Mouse (Mus musculus): ENCODE data around the gene Mamdc2. TPM values are rescaled to one million over a fixed set of nuclear protein-coding genes. Genes with fewer than 3 reads are reported as not detected.

The Mamdc2 gene
- total RNA-seq, 2 experiments from 2014 or later = 0.89 to 1.1 TPM

DNA sequence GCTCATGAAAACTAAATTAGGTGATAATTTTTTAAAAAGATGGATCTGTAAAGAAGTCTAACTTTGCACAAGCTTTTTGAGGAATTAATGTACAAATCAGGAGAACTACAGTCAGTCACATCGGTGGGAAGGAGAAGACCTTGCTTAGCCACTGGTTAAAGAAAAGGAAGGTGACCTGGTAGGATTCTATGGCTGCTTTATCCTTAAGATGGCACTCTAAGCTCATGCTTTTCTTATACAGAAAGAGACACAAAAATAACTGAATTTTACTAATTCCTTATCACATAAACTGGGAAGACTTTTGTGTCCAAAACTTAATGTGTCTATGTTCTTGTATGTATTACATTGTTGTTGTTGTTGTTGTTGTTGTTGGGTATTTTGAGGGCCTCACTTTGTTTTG lies 149.3 kb downstream of the Mamdc2 start:
- no peak for DNase-seq (ENCODE audit: extremely low spot score in 1 of 2, low spot score in 1 of 2)

DNA sequence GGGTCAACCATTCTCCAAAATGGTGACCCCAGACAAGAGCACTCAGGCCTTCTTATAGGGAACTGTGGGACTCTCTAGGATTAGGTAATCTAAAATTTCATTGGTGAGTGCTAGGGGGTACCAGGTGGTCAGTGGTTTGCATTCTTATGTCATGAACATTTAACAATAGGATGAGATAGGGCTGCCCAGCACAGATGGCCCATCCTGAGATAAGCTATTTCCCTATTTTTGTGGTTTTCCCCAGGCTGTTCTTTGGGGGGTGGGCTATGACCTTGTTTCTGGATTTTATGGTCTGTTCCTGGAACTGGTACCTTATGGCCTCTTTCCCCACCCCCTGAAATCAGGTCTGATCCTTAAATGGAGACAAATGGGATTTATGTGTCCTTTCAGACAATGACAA lies 151.1 kb downstream of the Mamdc2 start:
- no peak for DNase-seq (ENCODE audit: extremely low spot score in 1 of 2, low spot score in 1 of 2)

DNA sequence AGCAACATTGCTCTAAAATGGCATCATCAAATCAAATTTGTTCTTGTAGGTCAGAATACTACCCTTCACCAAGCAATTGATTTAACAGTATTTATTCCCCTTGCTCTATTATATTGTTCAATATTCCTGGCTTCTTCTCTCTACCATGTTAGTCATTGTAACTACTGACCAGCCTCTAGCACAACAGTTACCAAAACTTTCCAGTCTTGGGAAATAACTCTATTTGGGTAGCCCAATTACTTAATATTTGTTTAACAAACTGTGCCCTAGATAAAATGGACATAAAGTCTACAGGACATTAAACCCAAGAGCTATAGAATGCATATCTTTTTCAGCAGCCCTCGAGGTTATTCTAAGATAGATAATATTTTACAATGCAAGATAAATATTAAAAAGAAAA lies 159.0 kb downstream of the Mamdc2 start:
- no peak for DNase-seq (ENCODE audit: extremely low spot score in 1 of 2, low spot score in 1 of 2)

DNA sequence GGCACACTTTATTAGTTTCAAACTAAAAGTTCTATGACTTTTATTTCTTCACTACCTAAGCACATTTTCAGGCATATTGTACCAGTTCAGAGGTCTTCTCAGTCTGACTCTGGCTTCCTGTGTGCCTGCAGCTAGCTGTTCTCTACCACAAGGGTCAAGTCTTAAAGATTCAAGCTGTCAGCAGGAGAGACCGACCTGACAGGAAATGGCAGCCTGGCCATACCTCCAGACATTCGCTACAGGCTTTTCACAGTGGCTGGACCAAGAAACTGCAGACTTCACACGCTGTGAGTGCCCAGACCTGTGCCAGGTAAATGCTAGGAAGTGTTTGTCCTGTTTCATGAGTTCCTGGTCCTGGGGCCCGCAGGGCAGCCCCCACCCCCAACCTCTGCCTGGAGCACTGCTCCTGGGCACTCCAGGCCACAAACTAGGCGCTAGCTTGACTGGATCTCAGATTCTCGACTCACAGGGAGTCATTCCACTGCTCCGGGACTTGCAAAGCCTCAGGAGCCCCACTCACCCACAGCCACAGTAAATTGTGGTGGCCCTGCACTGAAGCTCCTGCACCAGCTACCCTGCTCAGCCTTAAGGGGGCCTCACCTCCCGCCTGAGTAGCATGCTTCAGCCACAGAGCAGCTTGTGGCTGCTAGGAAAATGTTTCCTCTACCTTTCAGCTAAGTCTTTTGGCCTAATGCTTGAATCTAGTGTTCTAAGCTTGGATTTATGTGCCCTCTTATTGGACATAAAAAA lies 166.2 kb downstream of the Mamdc2 start:
- no peak for DNase-seq (ENCODE audit: extremely low spot score in 1 of 2, low spot score in 1 of 2)

DNA sequence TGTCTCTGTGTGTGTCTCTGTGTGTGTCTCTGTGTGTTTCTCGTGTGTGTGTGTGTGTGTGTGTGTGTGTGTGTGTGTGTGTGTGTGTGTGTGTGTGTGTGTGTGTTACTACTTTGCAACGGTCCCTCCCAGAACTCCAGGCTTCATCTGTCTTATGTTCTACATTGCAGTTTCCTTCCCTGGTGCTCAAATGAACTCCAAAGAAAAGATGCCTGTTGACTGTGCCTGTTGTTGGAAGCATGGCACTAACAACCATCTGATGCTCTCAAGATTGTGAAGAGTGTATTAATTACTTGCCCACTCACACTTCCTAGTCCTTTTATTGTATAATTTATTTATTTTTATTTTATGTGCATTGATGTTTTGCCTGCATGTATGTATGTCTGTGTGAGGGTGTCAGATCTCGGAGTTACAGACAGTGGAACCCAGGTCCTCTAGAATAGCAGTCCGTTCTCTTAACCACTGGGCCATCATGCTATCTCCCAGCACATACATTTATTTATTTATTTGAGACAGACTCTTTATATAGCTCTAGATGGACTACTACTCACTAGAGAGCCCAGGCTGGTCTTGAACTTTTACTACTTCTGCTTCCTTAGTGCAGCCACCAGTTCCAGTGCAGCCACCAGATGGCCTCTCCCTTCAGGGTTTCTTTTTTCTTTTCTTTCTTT lies 174.1 kb downstream of the Mamdc2 start:
- DNase-seq (ENCODE audit: extremely low spot score in 1 of 2, low spot score in 1 of 2) = no peak

DNA sequence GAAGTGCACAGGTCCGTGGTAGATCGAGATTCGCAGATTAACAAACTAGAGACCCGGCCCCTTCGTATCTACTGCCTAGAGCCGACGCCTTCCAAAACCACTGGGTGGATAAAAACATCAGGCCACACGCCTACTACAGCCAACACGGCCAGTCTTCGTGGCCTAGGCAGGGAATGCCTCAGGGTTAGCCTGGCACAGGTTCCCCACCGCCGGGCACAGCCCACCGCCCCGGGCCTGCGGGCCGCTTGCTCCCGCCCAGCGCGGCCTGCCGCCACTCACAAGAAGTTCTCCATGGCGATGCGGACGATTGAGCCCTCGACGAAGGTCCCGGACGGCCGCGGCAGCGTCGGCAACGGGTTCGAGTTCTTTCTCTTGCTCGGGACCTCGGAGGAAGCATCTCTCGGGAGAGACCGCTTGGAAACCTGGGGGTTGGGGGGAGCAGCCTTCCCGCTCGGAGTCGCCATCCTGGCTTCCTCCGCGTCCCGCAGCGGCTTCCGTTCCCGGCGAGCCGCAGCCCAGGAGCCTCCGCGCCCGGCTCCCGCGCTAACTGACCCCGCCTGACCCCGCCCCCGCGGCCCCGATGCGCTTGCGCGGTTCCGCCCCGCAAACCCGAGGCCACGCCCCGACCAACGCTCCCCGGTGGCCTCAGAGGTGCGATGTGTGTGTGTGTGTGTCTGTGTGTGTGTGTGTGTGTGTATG lies 174.7 kb downstream of the Mamdc2 start, which contains the start of gene Smc5:
Gene Smc5 (minus strand): TSS at position 543 of the 699 bp plus-strand sequence.
- peak; percentile 86 to 87 for DNase-seq (ENCODE audit: extremely low spot score in 1 of 2, low spot score in 1 of 2)

DNA sequence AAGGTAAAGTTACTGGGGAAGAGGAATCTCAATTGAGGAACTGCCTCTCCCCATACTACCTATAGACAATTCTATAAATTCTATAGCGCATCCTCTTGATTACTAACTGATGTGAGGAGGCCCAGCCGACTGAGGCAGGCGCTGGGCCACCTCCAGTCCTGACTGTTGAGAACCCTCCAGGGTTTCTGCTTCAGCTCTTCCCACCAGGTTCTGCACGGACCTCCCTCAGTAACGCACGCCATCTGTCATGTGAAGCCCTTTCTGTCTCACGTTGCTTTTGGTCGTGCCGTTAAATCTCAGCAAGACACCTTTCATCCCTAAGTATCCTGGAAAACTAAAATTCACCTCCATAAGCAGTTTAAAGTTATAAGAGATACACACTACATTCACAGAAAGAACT lies 191.5 kb downstream of the Mamdc2 start:
- DNase-seq (ENCODE audit: extremely low spot score in 1 of 2, low spot score in 1 of 2) = no peak

Other genes starting within 250 kb of the Mamdc2 start
- 10 to 100 TPM; 24.5 to 33.9 TPM for gene Smc5, start 174.5 kb downstream of the Mamdc2 start, total RNA-seq (2021)
- 1 to 10 TPM; 1.7 to 2.9 TPM for gene 1700028P14Rik, start 204.4 kb upstream of the Mamdc2 start, total RNA-seq (2021)
- gene Ptar1, start 239.0 kb upstream of the Mamdc2 start, total RNA-seq (2021) = 10 to 100 TPM; 38.5 to 47.8 TPM

All from layer of hippocampus, postnatal 25 days (tissue).